Mouse (Mus musculus) stomach, embryonic 14.5 days (tissue): Measurements from ENCODE around the gene Klhl3. TPM values are rescaled to one million over a fixed set of nuclear protein-coding genes. Genes with fewer than 3 reads are reported as not detected.
"Not testable (repeated sequence)": the region's sequence is repeated elsewhere in the genome, so short reads cannot be mapped to it uniquely, and the experiment has no call there.

ENCODE experiments used
- ATAC-seq: fragments of 200-750 bp; cut with Nextera tagmentation; 2 replicates; pipeline ENCODE4 v1.8.0; 2017; ENCODE audit warnings: low read depth, moderate TSS enrichment; ENCODE audit not compliant: insufficient number of reproducible peaks, insufficient read depth, low FRiP score
- H3K27ac ChIP-seq: fragments of 300-500 bp; sonication (generic); 2 replicates; pipeline ENCODE4 v1.5.1; 2014; ENCODE audit warnings: mild to moderate bottlenecking, low read length, moderate library complexity, mixed read lengths
- H3K27me3 ChIP-seq: fragments of 300-500 bp; sonication (generic); 2 replicates; pipeline ENCODE4 v1.6.1; 2014; ENCODE audit warnings: low read length, control low read depth, mixed read lengths; ENCODE audit not compliant: control insufficient read depth, insufficient read depth
- H3K36me3 ChIP-seq: fragments of 300-500 bp; sonication (generic); 2 replicates; pipeline ENCODE4 v1.6.1; 2014; ENCODE audit warnings: mild to moderate bottlenecking, control low read depth, low read length, moderate library complexity, mixed read lengths; ENCODE audit not compliant: control insufficient read depth, insufficient read depth
- H3K4me1 ChIP-seq: fragments of 300-500 bp; sonication (generic); 2 replicates; pipeline ENCODE4 v1.6.1; 2014; ENCODE audit warnings: low read length, control low read depth, mixed read lengths; ENCODE audit not compliant: control insufficient read depth, insufficient read depth
- H3K4me2 ChIP-seq: fragments of 300-500 bp; sonication (generic); replicated peaks from 2 replicates; pipeline ENCODE4 v1.6.1; 2014; ENCODE audit warnings: low read depth, low read length, control low read depth
- H3K4me3 ChIP-seq: fragments of 300-500 bp; sonication (generic); 2 replicates; pipeline ENCODE4 v1.5.1; 2014; ENCODE audit warnings: low read depth, low read length, control low read depth
- H3K9ac ChIP-seq: fragments of 300-500 bp; sonication (generic); replicated peaks from 2 replicates; pipeline ENCODE4 v1.6.1; 2014; ENCODE audit warnings: low read depth, mild to moderate bottlenecking, control low read depth, low read length, moderate library complexity, mixed read lengths
- H3K9me3 ChIP-seq: fragments of 300-500 bp; sonication (generic); 2 replicates; pipeline ENCODE4 v1.6.1; 2016; ENCODE audit warnings: low read depth, low read length, control low read depth; ENCODE audit not compliant: control insufficient read depth
- WGBS: fragments of 180-500 bp; shearing (Covaris S2); extraction: QIAGEN DNeasy Blood & Tissue Kit; methylation state at CpG from one replicate; pipeline ENCODE4 v1.1.7; 2014; 5-methylcytosine and 5-hydroxymethylcytosine counted together
- polyA plus RNA-seq: library from polyadenylated mRNA; unstranded; fragments of >200 nt; fragmentation: Nextera tagmentation; extraction: Ambion mirVana; gene quantifications from 2 replicates; pipeline ENCODE4 v1.2.1, GENCODE M21; 2014

Gene Klhl3
- polyA plus RNA-seq, 1 experiment from 2014 or later, result 3.2 TPM

GRCm38 (mm10) chr13:58149629-58150028 lies 36.2 kb upstream of the Klhl3 start:
- H3K27ac ChIP-seq, result no peak overlapping the region
- WGBS, result 81% methylated on average over 3 of the region's 3 CpGs
- no peak overlapping the region for H3K4me3 ChIP-seq
- ATAC-seq, result no peak
- no peaks in the 10 kb centered on the region for H3K9me3 ChIP-seq
- H3K27me3 ChIP-seq, result no peaks in the 10 kb centered on the region
- no peak overlapping the region for H3K4me2 ChIP-seq
- no peaks in the 10 kb centered on the region for H3K4me1 ChIP-seq
- no peak overlapping the region for H3K9ac ChIP-seq
- H3K36me3 ChIP-seq, result no peaks in the 10 kb centered on the region

DNA sequence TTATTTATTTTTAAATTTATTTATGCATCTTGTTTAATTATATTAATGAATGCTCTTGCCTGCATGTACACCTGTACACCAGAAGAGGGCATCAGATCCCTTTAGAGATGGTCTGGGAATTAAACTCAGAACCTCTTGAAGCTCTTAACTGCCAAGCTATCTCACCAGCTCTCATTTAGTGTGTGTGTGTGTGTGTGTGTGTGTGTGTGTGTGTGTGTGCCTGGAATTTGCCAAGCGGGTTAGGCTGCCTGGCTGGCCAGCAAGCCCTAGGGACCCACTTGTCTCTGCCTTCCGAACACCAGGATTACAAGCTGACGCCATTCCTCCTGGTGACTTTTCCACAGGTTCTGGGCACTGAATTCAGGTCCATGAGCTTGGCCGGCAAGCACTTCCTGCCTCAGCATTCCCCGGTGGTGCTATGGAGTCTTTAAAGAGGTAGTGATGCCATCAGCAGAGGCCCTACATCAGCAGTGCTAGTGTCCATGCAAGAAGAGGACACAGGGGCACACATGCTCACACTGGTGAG lies 35.7 kb upstream of the Klhl3 start:
- Histone ChIP-seq H3K4me3 (0 out of 2 replicates have a peak overlapping the region, but pooled peaks have one; percentile 25), H3K9me3 (no peaks in the 10 kb centered on the region), H3K27ac (no peak overlapping the region), H3K36me3 (no peaks in the 10 kb centered on the region), H3K4me1 (no peaks in the 10 kb centered on the region), H3K27me3 (no peaks in the 10 kb centered on the region), H3K4me2 (peak overlapping the region; percentile 63), H3K9ac (no peak overlapping the region)
- ATAC-seq, result no peak
- 42% methylated on average over 5 of the region's 5 CpGs for whole genome bisulfite sequencing

DNA sequence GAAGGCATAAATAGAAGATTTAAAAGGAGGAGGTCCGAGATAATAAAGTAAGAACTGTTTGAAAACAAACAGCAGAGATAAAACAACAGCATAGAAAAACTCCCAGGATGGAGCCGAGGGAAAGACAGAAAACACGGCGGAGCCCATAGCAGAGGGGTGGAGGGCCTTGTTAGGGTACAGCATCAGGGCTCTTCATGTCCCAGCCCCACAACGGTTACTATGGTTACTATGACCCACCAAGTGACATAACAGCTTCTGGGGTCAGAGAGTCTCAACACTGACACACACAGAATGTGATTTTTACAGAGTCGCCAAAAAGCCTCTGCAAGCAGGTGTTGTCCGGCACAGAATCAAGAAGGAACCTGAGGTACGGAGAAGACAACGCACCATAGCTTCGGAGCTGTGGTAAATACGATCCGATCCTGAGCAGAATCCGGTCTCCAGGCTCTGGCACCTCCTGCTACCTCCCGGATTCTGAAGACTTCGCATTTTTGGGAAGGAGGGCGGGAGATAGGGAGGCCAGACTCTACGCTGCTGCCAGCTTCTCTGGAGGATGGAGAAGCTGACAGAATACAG lies 35.0 kb upstream of the Klhl3 start:
- no peaks in the 10 kb centered on the region for H3K36me3 ChIP-seq
- no peak overlapping the region for H3K27ac ChIP-seq
- H3K4me3 ChIP-seq, result peak overlapping the region; percentile 25
- H3K9ac ChIP-seq, result no peak overlapping the region
- under 1% methylated on average over 17 of the region's 17 CpGs for WGBS
- no peaks in the 10 kb centered on the region for H3K27me3 ChIP-seq
- H3K4me1 ChIP-seq, result no peaks in the 10 kb centered on the region
- no peaks in the 10 kb centered on the region for H3K9me3 ChIP-seq
- ATAC-seq, result 0 out of 2 replicates have a peak, but pooled peaks have one; percentile 46
- peak overlapping the region; percentile 63 for H3K4me2 ChIP-seq

DNA sequence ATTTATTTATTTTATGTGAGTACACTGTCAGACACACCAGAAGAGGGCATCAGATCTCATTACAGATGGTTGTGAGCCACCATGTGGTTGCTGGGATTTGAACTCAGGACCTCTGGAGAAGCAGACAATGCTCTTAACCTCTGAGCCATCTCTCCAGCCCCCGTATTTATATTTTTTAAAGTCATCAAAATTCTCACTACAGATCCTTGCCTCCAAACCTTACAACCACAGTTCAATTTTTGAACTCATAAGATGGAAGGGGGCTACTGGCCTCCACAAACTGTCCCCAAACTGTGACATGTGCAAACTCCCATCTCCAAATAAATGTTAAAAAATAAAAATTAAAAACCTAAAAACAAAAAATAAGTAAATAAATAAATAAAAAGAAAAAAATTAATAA lies 34.4 kb upstream of the Klhl3 start:
- 72% methylated on average over 1 of the region's 1 CpGs for WGBS
- H3K4me1 ChIP-seq, result no peaks in the 10 kb centered on the region
- H3K27me3 ChIP-seq, result no peaks in the 10 kb centered on the region
- H3K27ac ChIP-seq, result no peak overlapping the region
- ATAC-seq, result no peak
- H3K4me3 ChIP-seq, result no peak overlapping the region
- H3K36me3 ChIP-seq, result no peaks in the 10 kb centered on the region
- no peak overlapping the region for H3K9ac ChIP-seq
- H3K4me2 ChIP-seq, result no peak overlapping the region
- H3K9me3 ChIP-seq, result no peaks in the 10 kb centered on the region

DNA sequence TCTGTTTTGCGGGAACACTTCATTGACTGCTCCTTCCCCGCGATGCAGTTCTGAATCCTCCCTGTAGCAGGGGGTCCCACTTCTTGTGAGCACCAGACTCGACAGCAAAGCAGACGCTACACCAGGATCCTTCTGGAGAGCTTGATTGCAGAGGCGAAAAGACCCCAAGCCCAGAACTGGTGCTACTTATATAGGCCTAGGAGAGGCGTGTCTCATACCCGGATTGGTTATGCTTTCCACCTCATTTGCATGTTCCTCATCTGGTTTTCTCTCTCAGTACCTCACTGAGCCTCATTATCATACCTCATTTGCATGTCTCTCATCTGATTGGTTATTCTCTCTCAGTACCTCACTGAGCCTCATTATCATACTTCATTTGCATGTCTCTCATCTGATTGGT lies 33.2 kb upstream of the Klhl3 start:
- 95% methylated on average over 8 of the region's 8 CpGs for whole genome bisulfite sequencing
- H3K4me3 ChIP-seq, H3K9me3 ChIP-seq, H3K9ac ChIP-seq, H3K4me1 ChIP-seq, H3K27ac ChIP-seq, ATAC-seq, H3K36me3 ChIP-seq, H3K4me2 ChIP-seq, H3K27me3 ChIP-seq: not testable (repeated sequence)

GRCm38 (mm10) chr13:58131692-58132091 lies 18.3 kb upstream of the Klhl3 start:
- no peak overlapping the region for H3K4me3 ChIP-seq
- 41% methylated on average over 3 of the region's 3 CpGs for WGBS
- no peak overlapping the region for H3K27ac ChIP-seq
- no peak for ATAC-seq
- 0 out of 2 replicates have a peak, but pooled peaks cover 4% of the 10 kb centered on the region for H3K9me3 ChIP-seq
- no peaks in the 10 kb centered on the region for H3K27me3 ChIP-seq
- no peak overlapping the region for H3K9ac ChIP-seq
- no peaks in the 10 kb centered on the region; the same call in 1 of the 2 replicates for H3K36me3 ChIP-seq
- 0 out of 2 replicates have a peak, but pooled peaks cover 7% of the 10 kb centered on the region for H3K4me1 ChIP-seq
- no peak overlapping the region for H3K4me2 ChIP-seq

- Histone ChIP-seq H3K27ac (peak overlapping the region; percentile 99), H3K9me3 (no peaks in the 10 kb centered on the region), H3K9ac (peak overlapping the region; percentile 100), H3K36me3 (peaks cover 9% of the 10 kb centered on the region; the same call in 1 of the 2 replicates), H3K4me1 (peaks cover 18% of the 10 kb centered on the region; the same call in 1 of the 2 replicates), H3K4me3 (peak overlapping the region; percentile 97), H3K4me2 (peak overlapping the region; percentile 64), H3K27me3 (no peaks in the 10 kb centered on the region)
- ATAC-seq, result no peak
- 26% methylated on average over 4 of the region's 4 CpGs for WGBS
Observed at GRCm38 (mm10) chr13:58129687-58130246, 16.4 kb upstream of the Klhl3 start.

DNA sequence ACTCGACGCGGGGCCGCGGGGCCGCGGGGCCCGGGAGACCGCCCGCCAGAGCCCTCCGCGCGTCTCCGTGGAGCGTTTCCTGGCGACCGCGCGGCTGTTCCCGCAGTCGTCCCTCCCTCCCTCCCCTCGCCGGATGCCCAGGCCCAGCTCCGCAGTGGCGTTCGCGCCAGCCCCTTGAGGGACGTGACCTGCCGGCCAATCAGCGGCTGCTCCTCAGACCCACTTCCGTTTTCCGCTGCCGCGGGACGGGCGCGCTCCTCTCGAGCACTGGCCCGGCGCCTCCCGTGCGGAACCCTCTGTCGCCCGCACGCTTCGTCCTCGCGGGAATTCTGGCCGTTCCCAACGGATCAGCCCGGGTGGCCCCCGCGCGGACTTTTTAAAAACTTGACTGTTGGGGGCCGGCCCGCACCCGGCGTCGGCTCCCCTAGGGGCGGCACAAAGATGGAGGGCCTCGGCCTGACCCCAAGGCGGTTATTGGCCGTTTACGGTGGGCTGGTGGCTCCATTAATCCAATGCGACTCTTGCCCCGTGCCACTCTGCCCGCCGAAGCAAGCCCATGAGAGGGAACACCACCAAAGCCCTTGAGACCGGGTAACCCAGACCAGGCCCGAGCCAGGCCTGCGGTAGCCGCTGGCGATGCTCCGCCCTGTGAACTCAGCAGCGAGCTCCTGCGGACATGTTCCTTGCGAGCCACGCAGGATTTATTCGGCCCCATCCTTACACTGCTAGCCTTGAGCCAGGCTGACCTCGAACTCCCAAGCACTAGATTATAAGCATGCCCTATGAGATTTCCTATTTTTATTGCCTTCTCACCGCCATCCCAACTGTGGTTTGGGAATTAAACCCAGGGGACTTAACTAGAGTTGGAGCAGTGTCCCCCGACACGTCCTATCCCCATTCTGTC lies 15.6 kb upstream of the Klhl3 start:
- H3K9me3 ChIP-seq, result no peaks in the 10 kb centered on the region
- H3K36me3 ChIP-seq, result peaks cover 9% of the 10 kb centered on the region; the same call in 1 of the 2 replicates
- under 1% methylated on average over 66 of the region's 83 CpGs for WGBS
- H3K9ac ChIP-seq, result peak overlapping the region; percentile 100
- H3K4me3 ChIP-seq, result peak overlapping the region; percentile 97
- H3K27ac ChIP-seq, result peak overlapping the region; percentile 99
- no peaks in the 10 kb centered on the region for H3K27me3 ChIP-seq
- peak; percentile 96 for ATAC-seq
- peak overlapping the region; percentile 64 for H3K4me2 ChIP-seq
- H3K4me1 ChIP-seq, result peaks cover 25% of the 10 kb centered on the region; the same call in 1 of the 2 replicates
